Mouse (Mus musculus): Measurements from ENCODE around the gene Arhgap5.

Arhgap5 gene

GRCm38 (mm10) chr12:52503456-52504320 lies at the start of gene Arhgap5:
TSS of gene Arhgap5 (plus strand) at chr12:52503972.
- DNase-seq (ENCODE audit: low spot score): peak; percentile 88

GRCm38 (mm10) chr12:52464593-52464992 lies 39.2 kb upstream of the Arhgap5 start:
- DNase-seq (ENCODE audit: low spot score): no peak

GRCm38 (mm10) chr12:52471621-52472020 lies 32.2 kb upstream of the Arhgap5 start:
- DNase-seq (ENCODE audit: low spot score): no peak

GRCm38 (mm10) chr12:52473988-52474968 lies 29.5 kb upstream of the Arhgap5 start:
- no peak for DNase-seq (ENCODE audit: low spot score)

- no peak for DNase-seq (ENCODE audit: low spot score)
These were observed 27.7 kb upstream of the Arhgap5 start for GRCm38 (mm10) chr12:52476036-52476435.

GRCm38 (mm10) chr12:52478611-52479010 lies 25.2 kb upstream of the Arhgap5 start:
- no peak for DNase-seq (ENCODE audit: low spot score)

GRCm38 (mm10) chr12:52479323-52479722 lies 24.4 kb upstream of the Arhgap5 start:
- DNase-seq (ENCODE audit: low spot score): no peak

- DNase-seq (ENCODE audit: low spot score): no peak
These were observed 22.9 kb upstream of the Arhgap5 start for GRCm38 (mm10) chr12:52480851-52481250.

- no peak for DNase-seq (ENCODE audit: low spot score)
These were observed 21.7 kb upstream of the Arhgap5 start for GRCm38 (mm10) chr12:52481969-52482550.

- no peak for DNase-seq (ENCODE audit: low spot score)
These were observed 20.6 kb upstream of the Arhgap5 start for GRCm38 (mm10) chr12:52483219-52483618.

- DNase-seq (ENCODE audit: low spot score): no peak
These were observed 15.4 kb upstream of the Arhgap5 start for GRCm38 (mm10) chr12:52488266-52488975.

- no peak for DNase-seq (ENCODE audit: low spot score)
These were observed 10.5 kb upstream of the Arhgap5 start for GRCm38 (mm10) chr12:52493281-52493681.

- no peak for DNase-seq (ENCODE audit: low spot score)
These were observed 6.6 kb upstream of the Arhgap5 start for GRCm38 (mm10) chr12:52497209-52497608.

- no peak for DNase-seq (ENCODE audit: low spot score)
These were observed 2.6 kb upstream of the Arhgap5 start for GRCm38 (mm10) chr12:52500915-52501833.

- DNase-seq (ENCODE audit: low spot score): no peak
These were observed 1.6 kb upstream of the Arhgap5 start for GRCm38 (mm10) chr12:52502161-52502560.

- DNase-seq (ENCODE audit: low spot score): no peak
These were observed 679 bp upstream of the Arhgap5 start for GRCm38 (mm10) chr12:52503131-52503455.

- DNase-seq (ENCODE audit: low spot score): no peak
These were observed 784 bp downstream of the Arhgap5 start for GRCm38 (mm10) chr12:52504331-52505181.

GRCm38 (mm10) chr12:52524699-52525098 lies 20.9 kb downstream of the Arhgap5 start:
- no peak for DNase-seq (ENCODE audit: low spot score)

- DNase-seq (ENCODE audit: low spot score): no peak
These were observed 21.7 kb downstream of the Arhgap5 start for GRCm38 (mm10) chr12:52525486-52525885.

GRCm38 (mm10) chr12:52529740-52530139 lies 26.0 kb downstream of the Arhgap5 start:
- DNase-seq (ENCODE audit: low spot score): no peak
